Mouse (Mus musculus) embryo, embryonic 9.5 days (tissue): ENCODE measurements around the gene Med31.
A peak's percentile ranks its signal among the peaks of the same experiment; 100 is the strongest.
"Not testable (repeated sequence)": the region's sequence is repeated elsewhere in the genome, so short reads cannot be mapped to it uniquely, and the experiment has no call there.

Source experiments
- DNase-seq: peaks from one replicate; pipeline ENCODE4 v3.0.0-alpha.2; 2017; ENCODE audit errors: extremely low spot score

The Med31 gene

DNA sequence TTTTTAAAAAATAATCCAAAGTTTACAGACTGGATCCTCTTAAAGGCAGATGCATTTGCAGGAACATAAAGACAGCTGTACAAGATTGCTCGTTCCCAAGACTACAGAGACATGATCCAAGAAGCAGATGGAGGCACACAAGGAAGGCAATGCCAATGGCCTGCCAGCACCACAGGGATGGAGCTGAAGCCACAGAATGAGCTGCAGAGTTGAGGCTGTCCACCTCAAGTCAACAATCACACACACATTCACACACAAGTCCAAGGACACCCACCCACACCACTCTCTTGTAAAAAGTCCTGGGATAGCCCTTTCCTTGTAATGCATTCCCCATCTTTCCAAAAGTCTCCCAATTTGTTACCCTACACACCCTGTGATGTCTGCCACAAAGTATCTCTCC lies 12.0 kb downstream of the Med31 start:
- DNase-seq = no peak

- DNase-seq = no peak
Measured at GRCm38 (mm10) chr11:72196506-72196905, 18.9 kb downstream of the Med31 start.

GRCm38 (mm10) chr11:72194259-72194658 lies 21.1 kb downstream of the Med31 start:
- DNase-seq = no peak

- no peak for DNase-seq
Measured at GRCm38 (mm10) chr11:72190857-72191256, 24.5 kb downstream of the Med31 start.

GRCm38 (mm10) chr11:72184252-72184651 lies 31.1 kb downstream of the Med31 start:
- DNase-seq = no peak

- no peak for DNase-seq
Measured at GRCm38 (mm10) chr11:72181136-72181535, 34.3 kb downstream of the Med31 start.

DNA sequence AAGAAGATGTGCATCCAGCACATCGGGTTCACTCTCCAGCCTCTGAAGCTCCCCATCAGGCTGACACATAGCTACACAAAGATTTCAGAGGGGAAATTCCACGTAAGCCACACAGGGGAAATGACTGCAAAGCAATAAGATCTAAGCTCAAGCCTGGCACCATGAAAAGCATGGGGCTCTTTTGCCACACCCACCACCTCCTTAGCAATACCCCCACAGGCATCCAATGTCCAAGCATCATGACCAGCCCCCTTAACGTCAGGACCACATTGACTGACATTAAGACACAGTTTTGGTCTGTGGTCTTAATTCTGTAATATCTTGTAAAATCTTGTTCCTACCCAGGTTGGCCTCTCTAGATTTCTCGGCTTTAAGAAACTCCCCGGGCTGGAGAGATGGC lies 34.8 kb downstream of the Med31 start:
- DNase-seq = no peak

DNA sequence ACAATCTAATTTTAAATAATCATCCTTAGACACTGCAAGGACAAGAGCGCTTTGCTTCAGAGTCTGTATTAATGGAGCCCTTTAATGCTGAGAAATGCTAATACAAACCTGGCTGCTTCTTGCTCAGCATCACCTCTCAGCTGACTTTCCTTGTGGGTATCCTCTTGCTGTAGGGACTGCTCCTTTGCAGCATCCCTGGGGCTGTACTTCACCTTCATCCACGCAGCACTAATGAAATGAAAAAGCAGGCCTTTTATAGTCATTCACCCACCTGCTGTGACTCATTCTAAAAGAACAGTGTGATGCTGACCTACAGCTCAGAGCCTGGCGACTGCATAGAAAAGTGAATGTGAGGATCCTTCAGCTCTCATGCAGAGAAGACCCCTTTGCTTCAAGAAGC lies 38.8 kb downstream of the Med31 start:
- DNase-seq = peak; percentile 22

DNA sequence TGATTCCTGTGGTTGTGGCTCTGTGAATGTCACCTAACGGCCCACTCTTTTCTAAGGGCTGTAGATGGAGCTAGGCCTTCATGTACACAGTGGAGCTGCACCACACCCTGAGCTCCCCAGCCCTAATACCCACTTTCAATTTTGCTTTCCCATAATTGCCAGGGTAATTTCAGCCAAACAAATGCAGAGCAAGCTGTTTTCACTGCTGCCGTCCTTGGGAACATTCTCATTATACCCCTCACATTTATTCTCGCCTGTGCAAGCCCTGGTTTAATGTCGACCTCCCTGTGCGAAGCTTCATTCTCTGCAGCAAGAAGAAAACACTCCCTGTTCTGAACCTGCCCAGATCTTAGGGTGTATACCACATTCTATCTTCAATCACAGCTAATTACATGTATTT lies 39.4 kb downstream of the Med31 start:
- no peak for DNase-seq

GRCm38 (mm10) chr11:72174721-72175120 lies 40.7 kb downstream of the Med31 start:
- no peak for DNase-seq

- no peak for DNase-seq
Measured at GRCm38 (mm10) chr11:72173506-72173905, 41.9 kb downstream of the Med31 start.

GRCm38 (mm10) chr11:72171906-72172305 lies 43.5 kb downstream of the Med31 start:
- not testable (repeated sequence) for DNase-seq

- no peak for DNase-seq
Measured at GRCm38 (mm10) chr11:72169871-72170270, 45.5 kb downstream of the Med31 start.

GRCm38 (mm10) chr11:72163198-72163597 lies 52.2 kb downstream of the Med31 start:
- DNase-seq = no peak
